Mouse (Mus musculus) neural tube, postnatal 0 days (tissue): ENCODE measurements around the gene Rhox12. TPM values are rescaled to one million over a fixed set of nuclear protein-coding genes. Genes with fewer than 3 reads are reported as not detected.

ENCODE experiments used
- polyA plus RNA-seq: library from polyadenylated mRNA; unstranded; fragments of >200 nt; fragmentation: Nextera tagmentation; extraction: Ambion mirVana; gene quantifications from 2 replicates; pipeline ENCODE4 v1.2.1, GENCODE M21; 2015

Rhox12 gene
- not detected in 2 replicates for polyA plus RNA-seq

GRCm38 (mm10) chrX:38110807-38111206, at the start of gene Rhox12:
Gene Rhox12 (minus strand): TSS chrX:38110907.

DNA sequence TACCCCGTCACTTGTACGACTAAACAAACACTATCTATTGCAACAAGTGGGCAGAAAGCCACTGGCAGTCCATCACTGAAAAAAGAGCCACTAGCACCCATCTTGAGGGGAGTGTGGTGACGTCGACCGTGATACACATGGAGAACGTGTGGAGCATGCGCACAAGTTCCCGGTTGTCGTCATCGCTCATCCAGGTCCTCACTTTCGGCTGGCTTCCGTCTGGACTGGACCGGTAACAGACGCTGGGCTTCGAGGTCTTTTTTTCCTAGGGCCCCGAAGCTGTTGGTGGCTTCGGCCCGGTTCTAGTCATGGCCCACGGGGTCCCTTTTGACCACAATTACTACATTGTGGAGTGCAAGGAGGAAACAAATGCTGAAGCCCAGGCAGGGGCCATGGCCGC, 10.3 kb upstream of the Rhox12 start, which contains the start of gene Rhox13:
Rhox13 (plus strand) TSS at position 238 of the 400 bp plus-strand sequence.

DNA sequence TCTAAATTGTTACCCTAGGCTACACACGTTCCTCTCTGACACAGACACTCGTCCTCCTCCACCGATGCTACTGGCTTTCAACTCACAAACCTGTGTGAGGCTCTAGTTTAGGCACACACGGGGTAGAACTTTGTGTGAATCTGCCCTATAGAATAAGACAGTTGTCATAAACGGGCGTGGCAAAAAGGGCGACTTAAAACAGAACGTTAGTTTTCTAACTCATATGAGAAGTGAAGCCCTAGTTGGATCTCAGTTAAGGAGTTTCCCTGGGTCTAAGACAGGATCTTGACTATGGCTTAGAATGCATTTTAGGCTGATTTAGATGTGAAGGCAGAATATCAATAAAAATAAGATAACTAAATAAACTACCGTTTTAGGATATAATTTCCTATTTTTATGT, 25.7 kb downstream of the Rhox12 start, which contains the start of gene Rhox11:
Rhox11 (minus strand) TSS at position 101 of the 400 bp plus-strand sequence.

GRCm38 (mm10) chrX:38066175-38066574, 44.5 kb downstream of the Rhox12 start, which contains the start of gene Rhox10:
Gene Rhox10 (plus strand): TSS chrX:38066475.

Other genes starting within 250 kb of the Rhox12 start
- not detected in 2 replicates for gene Rhox8, start 232.0 kb downstream of the Rhox12 start, polyA plus RNA-seq
- gene Rhox7b, start 213.7 kb downstream of the Rhox12 start, polyA plus RNA-seq, result not detected in 2 replicates
- gene Rhox9, start 209.1 kb downstream of the Rhox12 start, polyA plus RNA-seq, result not detected in 2 replicates
- not detected in 2 replicates for gene Btg1-ps1, start 92.1 kb downstream of the Rhox12 start, polyA plus RNA-seq
- gene Btg1-ps2, start 67.8 kb downstream of the Rhox12 start, polyA plus RNA-seq, result not detected in 2 replicates
- not detected in 2 replicates for gene Rhox10, start 44.4 kb downstream of the Rhox12 start, polyA plus RNA-seq
- not detected in 2 replicates for gene Rhox11, start 25.8 kb downstream of the Rhox12 start, polyA plus RNA-seq
- gene Rhox13, start 10.3 kb upstream of the Rhox12 start, polyA plus RNA-seq, result 0.18 TPM in 1 of 2 replicates, not detected in the other
- 3.4 and 3.5 TPM in 2 replicates for gene Zbtb33, start 78.9 kb upstream of the Rhox12 start, polyA plus RNA-seq
- 51.9 and 55.0 TPM in 2 replicates for gene Tmem255a, start 141.5 kb upstream of the Rhox12 start, polyA plus RNA-seq
- 0.06 and 0.14 TPM in 2 replicates for gene Atp1b4, start 205.3 kb upstream of the Rhox12 start, polyA plus RNA-seq